In genomic region chr7:119911727-119912126, GRCm38 (mm10) we compare ENCODE assay signal across 26 mouse cellular contexts.
"Had no signal": no experiment of that assay in that cellular context is flagged by ENCODE, and none has a peak within 500 bp of the region (broad histone marks: within the 10 kb centered on the region; RNA-seq: fewer than 3 reads in every experiment).

No protein-coding gene starts in this region.

- H3K4me3 ChIP-seq: gastrocnemius, adult 2 months; heart, embryonic 15.5 days; hindbrain, embryonic 10.5 days; hindbrain, embryonic 12.5 days; intestine, embryonic 15.5 days; layer of hippocampus, adult 2 months; left cerebral cortex, adult 2 months; limb, embryonic 10.5 days; limb, embryonic 12.5 days; liver, embryonic 13.5 days; liver, embryonic 15.5 days had no signal

- H3K9ac ChIP-seq: heart, embryonic 15.5 days; hindbrain, embryonic 12.5 days; hindbrain, embryonic 14.5 days; intestine, embryonic 15.5 days; limb, embryonic 12.5 days; liver, embryonic 13.5 days; liver, embryonic 15.5 days; liver, postnatal 0 days had no signal

- DNase-seq: gastrocnemius, adult 2 months; gastrocnemius, postnatal 10 days; gastrocnemius, postnatal 25 days; kidney, adult 18-20 months; kidney, adult 8-10 months; kidney, postnatal 10 days; kidney, postnatal 25 days; kidney, postnatal 4 days; liver; liver, embryonic 13.5 days; liver, postnatal 0 days had no signal

- H3K27me3 ChIP-seq: heart, embryonic 15.5 days; hindbrain, embryonic 12.5 days; intestine, embryonic 15.5 days; limb, embryonic 12.5 days; liver, embryonic 13.5 days; liver, embryonic 15.5 days had no signal

- H3K4me2 ChIP-seq: heart, embryonic 11.5 days; heart, embryonic 15.5 days; hindbrain, embryonic 12.5 days; hindbrain, embryonic 14.5 days; intestine, embryonic 15.5 days; limb, embryonic 12.5 days; liver, embryonic 11.5 days; liver, embryonic 13.5 days; liver, embryonic 15.5 days had no signal

- ATAC-seq: hindbrain, embryonic 16.5 days; inflammation-experienced regulatory T-cells, adult 6 months; intestine, embryonic 15.5 days; intestine, postnatal 0 days; liver, postnatal 0 days had no signal

- H3K4me1 ChIP-seq: heart, embryonic 15.5 days; hindbrain, embryonic 10.5 days; hindbrain, embryonic 12.5 days; intestine, embryonic 15.5 days; limb, embryonic 10.5 days; limb, embryonic 12.5 days; liver, embryonic 13.5 days; liver, embryonic 15.5 days had no signal

- H3K36me3 ChIP-seq: heart, embryonic 15.5 days; hindbrain, embryonic 10.5 days; hindbrain, embryonic 12.5 days; intestine, embryonic 15.5 days; limb, embryonic 10.5 days; limb, embryonic 12.5 days; liver, embryonic 13.5 days; liver, embryonic 15.5 days had no signal

- H3K27ac ChIP-seq: gastrocnemius, adult 2 months; heart, embryonic 15.5 days; hindbrain, embryonic 10.5 days; hindbrain, embryonic 12.5 days; hindbrain, embryonic 14.5 days; intestine, embryonic 15.5 days; layer of hippocampus, adult 2 months; left cerebral cortex, adult 2 months; limb, embryonic 10.5 days; limb, embryonic 12.5 days; liver, embryonic 13.5 days; liver, embryonic 15.5 days had no signal

- H3K9me3 ChIP-seq: heart, embryonic 15.5 days; hindbrain, embryonic 10.5 days; hindbrain, embryonic 12.5 days; intestine, embryonic 15.5 days; limb, embryonic 10.5 days; limb, embryonic 12.5 days; liver, embryonic 13.5 days; liver, embryonic 15.5 days had no signal
